Mouse (Mus musculus) heart, adult 2 months (tissue): Measurements from ENCODE around the gene Sprr2h.

Experiments
- CTCF ChIP-seq: fragments of 200-600 bp; IDR thresholded peaks from 2 replicates; pipeline ENCODE4 v1.8.1; 2022; ENCODE audit warnings: antibody characterized with exemption, mild to moderate bottlenecking, moderate library complexity
- EP300 ChIP-seq: fragments of 200-500 bp; IDR thresholded peaks from 2 replicates; pipeline ENCODE4 v1.6.1; 2011; ENCODE audit warnings: low read depth, low read length, control low read depth; ENCODE audit not compliant: insufficient read depth
- POLR2A ChIP-seq: fragments of 200-500 bp; IDR thresholded peaks from 2 replicates; pipeline ENCODE4 v1.6.1; 2011; ENCODE audit warnings: mild to moderate bottlenecking, low read depth, low read length, control low read depth; ENCODE audit not compliant: insufficient read depth

GRCm38 (mm10) chr3:92407691-92408090, 22.2 kb downstream of the Sprr2h start, which contains the start of gene Sprr2i:
- TF ChIP-seq CTCF: no peak
- no peak for TF ChIP-seq POLR2A
- TF ChIP-seq EP300: no peak
